Mouse (Mus musculus) brain, embryonic 14.5 days (tissue): ENCODE results near the gene Olfr1381.
"Not testable (repeated sequence)": the region's sequence is repeated elsewhere in the genome, so short reads cannot be mapped to it uniquely, and the experiment has no call there.

Experiments
- CTCF ChIP-seq: fragments of 200-500 bp; IDR thresholded peaks from 2 replicates; pipeline ENCODE4 v1.5.1; 2012; ENCODE audit warnings: inconsistent platforms, mild to moderate bottlenecking, moderate library complexity, borderline replicate concordance; ENCODE audit not compliant: insufficient read depth, insufficient read length; ENCODE audit errors: extremely low read depth
- POLR2A ChIP-seq: fragments of 200-500 bp; IDR thresholded peaks from 2 replicates; pipeline ENCODE4 v1.6.1; 2012; ENCODE audit warnings: mild to moderate bottlenecking, inconsistent platforms, borderline replicate concordance; ENCODE audit not compliant: poor library complexity, insufficient read depth, insufficient read length, severe bottlenecking; ENCODE audit errors: extremely low read depth

- TF ChIP-seq POLR2A, CTCF: not testable (repeated sequence)
Measured at GRCm38 (mm10) chr11:49556578-49556977, 13.3 kb downstream of the Olfr1381 start, which contains the start of gene Olfr1380.
